Mouse (Mus musculus) liver, embryonic 16.5 days (tissue): ENCODE data around the gene Tspan2. TPM values are rescaled to one million over a fixed set of nuclear protein-coding genes. Genes with fewer than 3 reads are reported as not detected.

ENCODE experiments used
- ATAC-seq: fragments of 200-750 bp; cut with Nextera tagmentation; 2 replicates; pipeline ENCODE4 v1.8.0; 2017; ENCODE audit warnings: low read depth, mild to moderate bottlenecking, moderate number of reproducible peaks, moderate library complexity
- H3K27ac ChIP-seq: fragments of 300-500 bp; sonication (generic); 2 replicates; pipeline ENCODE4 v1.5.1; 2014; ENCODE audit warnings: mild to moderate bottlenecking, low read length
- H3K27me3 ChIP-seq: fragments of 300-500 bp; sonication (generic); 2 replicates; pipeline ENCODE4 v1.6.1; 2014; ENCODE audit warnings: low read depth, low read length, mixed read lengths; ENCODE audit not compliant: control insufficient read depth, insufficient read depth
- H3K36me3 ChIP-seq: fragments of 300-500 bp; sonication (generic); 2 replicates; pipeline ENCODE4 v1.6.1; 2014; ENCODE audit warnings: mild to moderate bottlenecking; ENCODE audit not compliant: control insufficient read depth, insufficient read depth
- H3K4me1 ChIP-seq: fragments of 300-500 bp; sonication (generic); 2 replicates; pipeline ENCODE4 v1.6.1; 2014; ENCODE audit warnings: low read depth, low read length, mixed read lengths; ENCODE audit not compliant: control insufficient read depth
- H3K4me2 ChIP-seq: fragments of 300-500 bp; sonication (generic); 2 replicates; pipeline ENCODE4 v1.6.1; 2014; ENCODE audit warnings: low read depth, low read length, mixed read lengths
- H3K4me3 ChIP-seq: fragments of 300-500 bp; sonication (generic); 2 replicates; pipeline ENCODE4 v1.5.1; 2014; ENCODE audit warnings: low read depth, mild to moderate bottlenecking, low read length
- H3K9ac ChIP-seq: fragments of 300-500 bp; sonication (generic); 2 replicates; pipeline ENCODE4 v1.6.1; 2014; ENCODE audit warnings: low read depth, low read length
- H3K9me3 ChIP-seq: fragments of 300-500 bp; sonication (generic); replicated peaks from 2 replicates; pipeline ENCODE4 v1.6.1; 2016; ENCODE audit warnings: low read length; ENCODE audit not compliant: control insufficient read depth
- WGBS: fragments of 180-500 bp; shearing (Covaris S2); extraction: QIAGEN DNeasy Blood & Tissue Kit; methylation state at CpG from one replicate; pipeline ENCODE4 v1.1.7; 2014; ENCODE audit not compliant: insufficient replicate concordance; 5-methylcytosine and 5-hydroxymethylcytosine counted together
- polyA plus RNA-seq: library from polyadenylated mRNA; unstranded; fragments of >200 nt; fragmentation: Nextera tagmentation; extraction: Ambion mirVana; gene quantifications from 2 replicates; pipeline ENCODE4 v1.2.1, GENCODE M21; 2015

Gene Tspan2
- polyA plus RNA-seq, 1 experiment from 2014 or later: 2.5 TPM

DNA sequence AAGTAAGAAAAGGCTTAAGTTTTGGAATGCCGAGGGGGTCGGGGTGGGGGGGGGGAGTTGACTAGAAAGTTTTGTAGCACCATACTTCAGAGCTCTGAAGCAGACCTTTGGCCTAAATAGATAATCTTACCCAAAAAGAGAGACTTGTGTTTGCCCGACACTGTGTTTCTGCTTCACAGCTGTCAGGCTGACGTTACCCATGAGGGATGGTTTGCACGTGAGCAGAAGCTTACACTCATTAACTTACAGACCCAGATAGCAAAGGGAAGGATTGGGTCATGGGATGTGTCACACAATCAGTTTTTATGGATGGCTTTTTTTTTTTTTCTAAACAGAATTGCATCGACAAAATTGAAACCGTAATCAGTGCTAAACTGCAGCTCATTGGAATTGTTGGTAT is 30.5 kb downstream of the Tspan2 start:
- Histone ChIP-seq H3K27me3 (no peaks in the 10 kb centered on the region), H3K27ac (no peak overlapping the region), H3K4me2 (no peak overlapping the region), H3K9me3 (no peaks in the 10 kb centered on the region), H3K36me3 (no peaks in the 10 kb centered on the region), H3K9ac (no peak overlapping the region), H3K4me1 (no peaks in the 10 kb centered on the region), H3K4me3 (no peak overlapping the region)
- no peak for ATAC-seq
- 69% methylated on average over 7 of the region's 7 CpGs for WGBS

DNA sequence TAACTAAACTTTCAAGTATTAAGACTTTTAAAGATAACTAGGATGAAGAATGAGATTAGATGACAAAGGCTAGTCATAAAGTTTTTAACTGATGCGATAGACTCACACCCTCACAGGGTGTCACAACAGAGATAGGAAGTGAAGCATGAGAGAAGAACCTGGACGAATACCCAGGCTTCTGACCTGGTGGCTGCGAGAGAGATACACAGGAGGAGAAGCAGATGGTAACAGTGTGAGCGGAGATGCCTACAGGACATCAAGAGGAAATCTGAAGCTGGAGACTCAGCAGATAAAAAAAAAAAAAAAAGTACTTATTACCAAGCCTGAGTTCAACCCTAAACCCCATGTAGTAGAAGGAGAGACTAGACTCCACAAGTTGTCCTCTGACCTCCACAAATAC is 38.7 kb downstream of the Tspan2 start:
- Histone ChIP-seq H3K36me3 (no peaks in the 10 kb centered on the region), H3K9ac (no peak overlapping the region), H3K27ac (no peak overlapping the region), H3K4me2 (no peak overlapping the region), H3K4me1 (no peaks in the 10 kb centered on the region), H3K4me3 (no peak overlapping the region), H3K9me3 (no peaks in the 10 kb centered on the region), H3K27me3 (no peaks in the 10 kb centered on the region)
- ATAC-seq: no peak
- WGBS: 61% methylated on average over 4 of the region's 4 CpGs

DNA sequence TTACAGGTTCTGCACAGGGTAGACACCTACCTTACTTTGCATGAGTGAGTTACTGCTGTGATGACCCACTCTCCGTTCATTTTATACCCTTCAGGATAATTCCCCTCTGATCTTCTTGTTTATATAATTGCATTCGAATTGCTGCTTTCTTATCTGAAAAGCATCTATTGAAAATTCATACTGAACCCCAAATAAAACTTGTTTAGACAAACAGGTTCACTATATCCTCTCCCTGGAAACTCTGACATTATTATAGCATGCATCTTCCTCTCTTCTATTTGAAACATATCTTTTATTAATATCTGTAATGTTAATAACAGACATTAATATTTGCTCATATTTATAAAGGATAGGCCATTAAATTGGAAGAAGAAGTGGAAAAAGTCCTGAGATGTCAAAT is 48.3 kb downstream of the Tspan2 start, which contains the start of gene Tshb:
Gene Tshb, minus strand, starts transcription at position 101 of the 400 bp plus-strand sequence.
- Histone ChIP-seq H3K36me3 (no peaks in the 10 kb centered on the region), H3K27me3 (no peaks in the 10 kb centered on the region), H3K4me1 (no peaks in the 10 kb centered on the region), H3K27ac (no peak within 1 kb of the TSS), H3K4me2 (no peak within 1 kb of the TSS), H3K9me3 (no peaks in the 10 kb centered on the region), H3K4me3 (no peak within 1 kb of the TSS), H3K9ac (no peak within 1 kb of the TSS)
- no peak for ATAC-seq
- 59% methylated on average over 2 of the region's 2 CpGs for WGBS

DNA sequence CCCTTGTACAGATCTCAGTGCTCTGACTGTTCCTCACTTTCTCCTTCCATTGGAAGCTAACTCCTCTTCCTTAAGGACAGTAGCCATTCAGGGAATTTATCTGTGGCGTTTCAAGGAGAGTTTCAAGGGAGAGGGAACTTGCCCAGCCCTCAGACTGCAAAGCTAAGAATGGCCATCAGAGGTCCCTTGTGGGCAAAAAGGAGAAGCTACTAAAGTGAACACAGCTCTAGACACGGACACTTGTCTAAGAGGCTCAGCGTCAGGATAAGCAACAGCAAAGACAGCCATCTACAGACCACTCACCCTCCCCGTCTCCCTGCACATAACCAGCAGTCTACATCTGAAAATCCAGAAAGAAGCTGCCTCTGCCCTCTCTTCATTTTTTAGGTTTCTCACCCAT is 53.0 kb downstream of the Tspan2 start:
- Histone ChIP-seq H3K4me2 (no peak overlapping the region), H3K9me3 (no peaks in the 10 kb centered on the region), H3K27ac (no peak overlapping the region), H3K4me1 (no peaks in the 10 kb centered on the region), H3K4me3 (no peak overlapping the region), H3K27me3 (no peaks in the 10 kb centered on the region), H3K36me3 (no peaks in the 10 kb centered on the region), H3K9ac (no peak overlapping the region)
- ATAC-seq: no peak
- WGBS: 13% methylated on average over 4 of the region's 4 CpGs

DNA sequence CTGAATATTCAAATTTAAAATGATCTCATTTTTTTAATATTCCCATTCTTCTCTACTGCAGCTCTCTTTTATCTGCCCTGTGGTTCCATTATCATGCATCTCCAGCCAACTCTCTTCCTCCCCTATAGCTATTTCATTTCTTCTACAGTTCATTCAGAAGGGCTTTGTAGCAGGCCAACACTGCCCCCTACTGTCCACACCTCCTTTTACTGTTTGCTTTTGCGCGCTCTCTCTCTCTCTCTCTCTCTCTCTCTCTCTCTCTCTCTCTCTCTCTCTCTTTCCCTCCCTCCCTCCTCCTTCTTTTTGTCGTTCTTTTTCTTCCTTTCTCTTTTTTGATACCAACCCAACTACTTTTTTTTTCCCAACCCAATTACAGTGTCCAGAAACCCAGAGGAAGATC is 69.6 kb downstream of the Tspan2 start:
- no peak overlapping the region for H3K4me3 ChIP-seq
- no peaks in the 10 kb centered on the region for H3K36me3 ChIP-seq
- H3K27ac ChIP-seq: no peak overlapping the region
- ATAC-seq: no peak
- no peaks in the 10 kb centered on the region for H3K9me3 ChIP-seq
- 0% methylated on average over 3 of the region's 3 CpGs for WGBS
- no peak overlapping the region for H3K9ac ChIP-seq
- no peaks in the 10 kb centered on the region for H3K27me3 ChIP-seq
- no peak overlapping the region for H3K4me2 ChIP-seq
- no peaks in the 10 kb centered on the region for H3K4me1 ChIP-seq

DNA sequence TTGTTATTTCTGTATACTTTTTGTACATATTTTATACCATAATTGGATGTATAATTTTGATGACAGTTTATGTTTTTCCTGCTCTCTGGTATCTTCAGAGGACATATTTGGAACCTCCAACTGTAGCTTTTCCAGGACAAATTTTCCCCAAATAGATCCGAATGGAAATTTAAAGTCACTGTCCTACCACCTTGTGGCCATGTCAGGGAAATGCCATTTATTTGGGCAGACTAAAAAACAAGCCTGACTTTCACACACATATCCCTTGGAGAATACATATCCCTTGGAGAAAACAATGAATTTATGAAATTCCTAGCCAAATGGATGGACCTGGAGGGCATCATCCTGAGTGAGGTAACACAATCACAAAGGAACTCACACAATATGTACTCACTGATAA is 108.1 kb downstream of the Tspan2 start:
- Histone ChIP-seq H3K4me2 (no peak overlapping the region), H3K9me3 (no peaks in the 10 kb centered on the region), H3K4me3 (no peak overlapping the region), H3K36me3 (no peaks in the 10 kb centered on the region), H3K9ac (no peak overlapping the region), H3K27ac (no peak overlapping the region), H3K27me3 (no peaks in the 10 kb centered on the region), H3K4me1 (no peaks in the 10 kb centered on the region)
- ATAC-seq: no peak
- 41% methylated on average over 1 of the region's 1 CpGs for WGBS

DNA sequence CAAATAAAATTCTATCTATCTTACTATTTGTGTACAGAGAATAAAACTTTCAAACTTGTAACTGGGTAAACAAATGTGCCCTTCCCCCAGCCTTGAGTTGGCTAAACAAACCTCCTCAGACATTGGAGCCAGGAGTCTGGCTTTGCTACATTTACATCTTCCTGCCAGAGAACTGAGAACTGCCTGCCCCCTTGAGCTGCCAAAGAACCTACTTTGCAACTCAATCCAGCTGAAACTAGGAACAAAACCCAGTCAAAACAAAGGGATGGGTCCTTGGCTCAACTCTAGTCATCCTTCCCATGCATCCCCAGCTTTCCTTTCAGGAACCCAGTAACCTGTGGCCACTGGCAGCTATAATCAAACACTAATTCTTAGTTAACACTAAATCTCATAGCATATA is 114.3 kb downstream of the Tspan2 start:
- Histone ChIP-seq H3K36me3 (no peaks in the 10 kb centered on the region), H3K27ac (no peak overlapping the region), H3K4me1 (no peaks in the 10 kb centered on the region), H3K9me3 (no peaks in the 10 kb centered on the region), H3K4me2 (no peak overlapping the region), H3K27me3 (no peaks in the 10 kb centered on the region), H3K9ac (no peak overlapping the region), H3K4me3 (no peak overlapping the region)
- ATAC-seq: no peak

Other genes starting within 250 kb of the Tspan2 start
- not detected in 2 replicates for gene Tshb, start 48.2 kb downstream of the Tspan2 start, polyA plus RNA-seq
- gene Sycp1, start 201.6 kb downstream of the Tspan2 start, polyA plus RNA-seq: not detected in 2 replicates
- 2.4 and 3.0 TPM in 2 replicates for gene Nr1h5, start 229.6 kb downstream of the Tspan2 start, polyA plus RNA-seq